Mouse (Mus musculus) liver, adult 2 months (tissue): Measurements from ENCODE around the gene Pidd1. TPM values are rescaled to one million over a fixed set of nuclear protein-coding genes. Genes with fewer than 3 reads are reported as not detected.

Source experiments
- DNase-seq: peaks from one replicate; pipeline ENCODE4 v3.0.0-alpha.2; 2011; ENCODE audit warnings: low read depth, low spot score; ENCODE audit errors: extremely low read depth
- H3K27ac ChIP-seq: fragments of 200-500 bp; replicated peaks from 2 replicates; pipeline ENCODE4 v1.5.1; 2012; ENCODE audit warnings: low read depth, mild to moderate bottlenecking, control low read depth, inconsistent platforms, low read length; ENCODE audit not compliant: insufficient read depth
- H3K27me3 ChIP-seq: fragments of 200-500 bp; 2 replicates; pipeline ENCODE4 v1.6.1; 2012; ENCODE audit warnings: mild to moderate bottlenecking, moderate library complexity, low read length, inconsistent platforms; ENCODE audit not compliant: control insufficient read depth, insufficient read depth
- H3K36me3 ChIP-seq: fragments of 200-500 bp; 2 replicates; pipeline ENCODE4 v1.6.1; 2012; ENCODE audit warnings: low read length, inconsistent platforms; ENCODE audit not compliant: control insufficient read depth, insufficient read depth
- H3K4me1 ChIP-seq: fragments of 200-500 bp; 2 replicates; pipeline ENCODE4 v1.6.1; 2011; ENCODE audit warnings: low read length; ENCODE audit not compliant: control insufficient read depth, insufficient read depth
- H3K4me3 ChIP-seq: fragments of 200-500 bp; 2 replicates; pipeline ENCODE4 v1.5.1; 2011; ENCODE audit warnings: low read depth, mild to moderate bottlenecking, control low read depth, low read length, moderate library complexity; ENCODE audit not compliant: insufficient read depth
- H3K79me2 ChIP-seq: fragments of 200-500 bp; 2 replicates; pipeline ENCODE4 v1.6.1; 2012; ENCODE audit warnings: inconsistent platforms, mild to moderate bottlenecking, low read length, moderate library complexity; ENCODE audit not compliant: control insufficient read depth, insufficient read depth
- H3K9ac ChIP-seq: fragments of 200-500 bp; 2 replicates; pipeline ENCODE4 v1.6.1; 2012; ENCODE audit warnings: low read depth, mild to moderate bottlenecking, control low read depth, inconsistent platforms, low read length
- CTCF ChIP-seq: fragments of 200-500 bp; IDR thresholded peaks from 2 replicates; pipeline ENCODE4 v1.5.1; 2011; ENCODE audit warnings: low read depth, low read length, control low read depth
- POLR2A ChIP-seq: fragments of 200-500 bp; IDR thresholded peaks from 2 replicates; pipeline ENCODE4 v1.6.1; 2011; ENCODE audit warnings: low read length, control low read depth; ENCODE audit not compliant: insufficient read depth; ENCODE audit errors: extremely low read depth
- WGBS: fragments of 180-500 bp; shearing (Covaris S2); methylation state at CpG from one replicate; pipeline ENCODE4 v1.1.7; 2018; 5-methylcytosine and 5-hydroxymethylcytosine counted together
- polyA plus RNA-seq: library from polyadenylated mRNA; depleted of rRNA; stranded (reverse); fragments of >200 nt; gene quantifications from 2 replicates; pipeline ENCODE4 v1.2.3, GENCODE M21; 2012
- total RNA-seq: library from RNA; depleted of rRNA; stranded (reverse); fragments of >200 nt; gene quantifications from 2 replicates; pipeline ENCODE4 v1.2.3, GENCODE M21; 2014

Gene Pidd1
- total and polyA plus RNA-seq, 2 experiments: 0.37 to 4.7 TPM

DNA sequence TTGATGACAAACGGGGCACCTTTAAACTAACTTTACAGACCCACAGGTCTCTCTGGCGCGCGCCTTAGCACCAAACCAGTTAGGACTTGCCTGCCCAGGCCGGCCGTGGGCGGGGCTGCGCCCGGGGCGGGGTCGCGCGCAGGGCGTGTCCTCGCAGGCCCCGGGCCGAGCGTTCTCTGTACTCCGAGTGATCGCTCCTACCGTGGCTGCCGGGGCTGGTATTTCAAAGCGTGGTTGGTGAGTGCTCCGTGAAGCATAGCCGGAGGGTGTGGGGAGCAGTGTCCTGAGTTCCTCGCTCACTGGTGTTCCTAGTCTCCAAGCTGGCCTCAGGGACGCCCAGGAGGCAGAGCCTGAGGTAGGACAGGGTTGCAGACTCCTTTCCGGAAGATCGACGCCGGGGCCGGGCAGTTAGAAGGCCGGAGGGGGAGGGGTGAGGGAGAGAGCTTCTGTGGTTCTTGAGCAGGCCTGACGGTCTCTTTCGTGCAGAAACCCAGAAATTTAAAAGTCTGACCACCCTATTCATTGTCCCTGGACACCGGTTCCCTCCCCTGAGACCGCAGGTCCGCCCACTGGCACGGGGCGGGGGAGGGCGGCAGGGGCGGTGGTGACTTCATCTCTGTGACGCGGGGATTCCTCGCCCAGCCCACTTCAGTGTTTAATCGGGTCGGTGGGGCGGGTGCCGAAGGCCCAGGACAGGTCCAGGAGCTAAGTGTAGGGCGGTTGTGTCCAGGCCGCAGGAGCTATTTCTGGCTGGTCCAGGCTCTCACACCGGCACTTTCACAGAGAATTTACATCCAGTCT, 23.6 kb upstream of the Pidd1 start, which contains the start of gene Cd151:
TSS of gene Cd151 (plus strand) at position 163 of the 801 bp plus-strand sequence.
- H3K27ac ChIP-seq: peak within 1 kb of the TSS; percentile 46
- H3K9ac ChIP-seq: peak within 1 kb of the TSS; percentile 76
- 0 out of 2 replicates have a peak, but pooled peaks cover 6% of the 10 kb centered on the region for H3K79me2 ChIP-seq
- peak; percentile 64 for DNase-seq
- peaks cover 6% of the 10 kb centered on the region; the same call in 1 of the 2 replicates for H3K36me3 ChIP-seq
- peak; percentile 54 for TF ChIP-seq POLR2A
- TF ChIP-seq CTCF: no peak
- peak within 1 kb of the TSS; percentile 74 for H3K4me3 ChIP-seq
- under 1% methylated on average over 52 of the region's 52 CpGs for WGBS
- H3K4me1 ChIP-seq: peaks cover 15% of the 10 kb centered on the region
- H3K27me3 ChIP-seq: no peaks in the 10 kb centered on the region

- Histone ChIP-seq H3K27me3 (no peaks in the 10 kb centered on the region), H3K4me1 (peaks cover 18% of the 10 kb centered on the region)
- 68% methylated on average over 10 of the region's 10 CpGs for WGBS
These were observed 22.9 kb upstream of the Pidd1 start for GRCm38 (mm10) chr7:141466607-141467148.

DNA sequence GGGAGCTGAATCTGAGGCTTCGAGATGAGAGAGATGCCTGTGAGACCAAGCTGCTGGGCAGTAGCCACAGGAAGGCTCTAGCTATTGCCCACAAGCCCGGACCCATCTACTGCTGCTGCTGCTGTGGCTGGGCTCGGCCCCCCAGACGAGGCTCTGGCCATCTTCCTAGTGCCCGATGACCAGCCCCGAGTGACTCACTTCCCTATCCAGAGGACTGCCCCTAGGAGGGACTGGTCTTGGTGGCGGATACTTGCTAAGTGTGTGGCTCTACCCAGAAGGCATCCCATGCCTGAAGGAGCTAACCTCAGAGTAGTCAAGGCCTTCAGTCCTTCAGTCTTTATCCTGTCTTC, 22.2 kb upstream of the Pidd1 start:
- H3K36me3 ChIP-seq: peaks cover 2% of the 10 kb centered on the region; the same call in 1 of the 2 replicates
- no peaks in the 10 kb centered on the region for H3K27me3 ChIP-seq
- 77% methylated on average over 7 of the region's 7 CpGs for WGBS
- H3K4me1 ChIP-seq: peaks cover 18% of the 10 kb centered on the region
- 0 out of 2 replicates have a peak, but pooled peaks cover 6% of the 10 kb centered on the region for H3K79me2 ChIP-seq
- TF ChIP-seq CTCF: no peak
- no peak for TF ChIP-seq POLR2A
- H3K9ac ChIP-seq: no peak overlapping the region
- no peak overlapping the region for H3K27ac ChIP-seq
- no peak overlapping the region for H3K4me3 ChIP-seq
- DNase-seq: no peak

More at GRCm38 (mm10) chr7:141466607-141467148, 22.9 kb upstream of the Pidd1 start:
- Histone ChIP-seq H3K36me3 (peaks cover 3% of the 10 kb centered on the region; the same call in 1 of the 2 replicates), H3K27ac (0 out of 2 replicates have a peak overlapping the region, but pooled peaks have one; percentile 1), H3K79me2 (0 out of 2 replicates have a peak, but pooled peaks cover 6% of the 10 kb centered on the region), H3K9ac (peak overlapping the region; percentile 25), H3K4me3 (no peak overlapping the region)
- TF ChIP-seq POLR2A (no peak), CTCF (no peak)
- DNase-seq: no peak

GRCm38 (mm10) chr7:141465388-141466044, 21.7 kb upstream of the Pidd1 start:
- DNase-seq: no peak
- Histone ChIP-seq H3K27me3 (no peaks in the 10 kb centered on the region), H3K27ac (no peak overlapping the region), H3K36me3 (peaks cover under 1% of the 10 kb centered on the region; the same call in 1 of the 2 replicates), H3K4me1 (peaks cover 18% of the 10 kb centered on the region), H3K79me2 (0 out of 2 replicates have a peak, but pooled peaks cover 6% of the 10 kb centered on the region), H3K4me3 (no peak overlapping the region), H3K9ac (peak overlapping the region; percentile 13; the same call in 1 of the 2 replicates)
- no peak for TF ChIP-seq POLR2A
- no peak for TF ChIP-seq CTCF
- 57% methylated on average over 10 of the region's 10 CpGs for WGBS

DNA sequence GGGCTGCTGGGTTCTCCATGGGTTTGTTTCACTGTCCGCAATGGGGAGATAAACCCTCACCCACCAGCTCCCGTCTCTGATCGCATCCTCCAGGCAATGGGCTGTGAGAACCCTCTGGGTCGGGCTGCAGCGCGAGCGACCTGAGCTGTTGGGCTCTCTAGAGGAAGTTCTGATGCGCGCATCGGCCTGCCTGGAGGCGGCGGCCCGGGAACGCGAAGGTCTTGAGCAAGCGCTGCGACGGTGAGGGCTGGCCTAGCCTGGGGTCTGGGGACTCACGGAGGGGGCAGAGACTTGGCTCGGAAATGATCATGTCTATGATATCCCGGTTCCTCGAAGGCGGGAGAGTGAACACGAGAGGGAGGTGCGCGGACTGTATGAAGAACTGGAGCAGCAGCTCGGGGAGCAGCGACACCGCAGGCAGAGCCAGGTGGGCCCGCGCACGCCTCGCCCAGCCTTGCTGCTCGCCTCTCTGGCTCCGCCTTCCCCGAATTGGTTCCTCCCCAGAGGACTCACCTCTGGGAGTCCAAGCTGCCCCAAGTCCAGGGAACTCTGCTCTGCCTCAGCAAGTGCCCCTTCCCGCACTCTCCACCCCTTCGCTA, 20.9 kb upstream of the Pidd1 start:
- H3K4me1 ChIP-seq: peaks cover 18% of the 10 kb centered on the region
- H3K27me3 ChIP-seq: no peaks in the 10 kb centered on the region
- peak overlapping the region; percentile 39 for H3K9ac ChIP-seq

More for the DNA sequence above, 20.9 kb upstream of the Pidd1 start:
- no peaks in the 10 kb centered on the region for H3K79me2 ChIP-seq
- peak overlapping the region; percentile 48 for H3K4me3 ChIP-seq
- H3K36me3 ChIP-seq: peaks cover 2% of the 10 kb centered on the region; the same call in 1 of the 2 replicates
- DNase-seq: no peak
- WGBS: 30% methylated on average over 38 of the region's 38 CpGs
- peak overlapping the region; percentile 38 for H3K27ac ChIP-seq
- TF ChIP-seq CTCF: no peak
- TF ChIP-seq POLR2A: no peak
